Mouse (Mus musculus): ENCODE measurements at regions not wholly inside any gene's neighbourhood (a gene's known extent, or its start where the extent isn't known, plus 50 kb on each side); places are given as distances from the start of the nearest gene placed in this dataset.

- DNase-seq = no peak
Measured at GRCm38 (mm10) chr16:78631797-78632196, 55.3 kb upstream of the D16Ertd472e start.

GRCm38 (mm10) chr16:78626803-78627202 is 50.3 kb upstream of the D16Ertd472e start:
- DNase-seq = no peak
